Mouse (Mus musculus): Measurements from ENCODE around the gene Six2.

GRCm38 (mm10) chr17:85723166-85723565 lies 35.1 kb upstream of the Six2 start:
- TF ChIP-seq HCFC1 (IDR thresholded peaks at IDR 0.05; ENCODE audit: borderline replicate concordance, insufficient read depth, low read length), result no peak
- no peak for TF ChIP-seq ZNF384 (IDR thresholded peaks at IDR 0.05; ENCODE audit: low read depth, low read length)
